Mouse (Mus musculus): ENCODE measurements around the gene Gna11. TPM values are rescaled to one million over a fixed set of nuclear protein-coding genes. Genes with fewer than 3 reads are reported as not detected.
A peak's percentile ranks its signal among the peaks of the same experiment; 100 is the strongest.

Gna11 gene
- polyA plus RNA-seq, 1 experiment from 2014 or later = 77.1 TPM

- Histone ChIP-seq H3K27me3 (no peaks in the 10 kb centered on the region), H3K9ac (replicated peaks) (0 out of 2 replicates have a peak overlapping the region, but pooled peaks have one; percentile 11), H3K36me3 (peaks cover 11% of the 10 kb centered on the region), H3K4me2 (replicated peaks) (peak overlapping the region; percentile 52), H3K4me1 (replicated peaks) (peaks cover 21% of the 10 kb centered on the region), H3K27ac (no peak overlapping the region), H3K4me3 (replicated peaks) (peak overlapping the region; percentile 82), H3K9me3 (no peaks in the 10 kb centered on the region)
- WGBS = 84% methylated on average over 17 of the region's 17 CpGs
- ATAC-seq = no peak
Observed at GRCm38 (mm10) chr10:81497401-81498270, 47.4 kb downstream of the Gna11 start.

- Histone ChIP-seq H3K9me3 (no peaks in the 10 kb centered on the region), H3K4me3 (replicated peaks) (peak overlapping the region; percentile 82), H3K27ac (peak overlapping the region; percentile 27), H3K4me2 (replicated peaks) (peak overlapping the region; percentile 52), H3K36me3 (peaks cover 18% of the 10 kb centered on the region), H3K27me3 (no peaks in the 10 kb centered on the region), H3K4me1 (replicated peaks) (peaks cover 21% of the 10 kb centered on the region), H3K9ac (replicated peaks) (peak overlapping the region; percentile 45)
- WGBS = 39% methylated on average over 4 of the region's 4 CpGs
- ATAC-seq = no peak
Observed at GRCm38 (mm10) chr10:81496969-81497368, 48.0 kb downstream of the Gna11 start.

- H3K4me2 ChIP-seq (replicated peaks) = peak within 1 kb of the TSS; percentile 99
Observed at GRCm38 (mm10) chr10:81496264-81496901, 48.6 kb downstream of the Gna11 start, which contains the start of gene Ncln. Gene Ncln, minus strand, starts transcription at chr10:81496392.

GRCm38 (mm10) chr10:81495616-81496263 lies 49.2 kb downstream of the Gna11 start:
- Histone ChIP-seq H3K36me3 (peaks cover 30% of the 10 kb centered on the region), H3K4me1 (replicated peaks) (peaks cover 21% of the 10 kb centered on the region)
- WGBS = 2% methylated on average over 41 of the region's 41 CpGs

More at GRCm38 (mm10) chr10:81496264-81496901, 48.6 kb downstream of the Gna11 start, which contains the start of gene Ncln:
- peak within 1 kb of the TSS; percentile 82 for H3K4me3 ChIP-seq (replicated peaks)
- H3K9me3 ChIP-seq = no peaks in the 10 kb centered on the region
- no peaks in the 10 kb centered on the region for H3K27me3 ChIP-seq
- peak; percentile 98 for ATAC-seq
- H3K36me3 ChIP-seq = peaks cover 24% of the 10 kb centered on the region
- peak within 1 kb of the TSS; percentile 64 for H3K27ac ChIP-seq
- peaks cover 21% of the 10 kb centered on the region for H3K4me1 ChIP-seq (replicated peaks)
- under 1% methylated on average over 45 of the region's 45 CpGs for WGBS
- H3K9ac ChIP-seq (replicated peaks) = peak within 1 kb of the TSS; percentile 85

GRCm38 (mm10) chr10:81495151-81495550 lies 49.8 kb downstream of the Gna11 start:
- H3K9me3 ChIP-seq = no peaks in the 10 kb centered on the region
- 77% methylated on average over 6 of the region's 6 CpGs for WGBS
- peaks cover 36% of the 10 kb centered on the region for H3K36me3 ChIP-seq
- H3K27me3 ChIP-seq = no peaks in the 10 kb centered on the region
- H3K4me2 ChIP-seq (replicated peaks) = peak overlapping the region; percentile 99
- H3K9ac ChIP-seq (replicated peaks) = peak overlapping the region; percentile 85
- no peak overlapping the region for H3K27ac ChIP-seq
- H3K4me3 ChIP-seq (replicated peaks) = peak overlapping the region; percentile 82
- peaks cover 21% of the 10 kb centered on the region for H3K4me1 ChIP-seq (replicated peaks)
- no peak for ATAC-seq

More at GRCm38 (mm10) chr10:81495616-81496263, 49.2 kb downstream of the Gna11 start:
- peak overlapping the region; percentile 85 for H3K9ac ChIP-seq (replicated peaks)
- no peaks in the 10 kb centered on the region for H3K9me3 ChIP-seq
- peak overlapping the region; percentile 99 for H3K4me2 ChIP-seq (replicated peaks)
- peak overlapping the region; percentile 64 for H3K27ac ChIP-seq
- no peaks in the 10 kb centered on the region for H3K27me3 ChIP-seq
- peak; percentile 60 for ATAC-seq
- H3K4me3 ChIP-seq (replicated peaks) = peak overlapping the region; percentile 82

- no peak for ATAC-seq
- WGBS = 91% methylated on average over 11 of the region's 11 CpGs
- H3K9me3 ChIP-seq = no peaks in the 10 kb centered on the region
- peaks cover 21% of the 10 kb centered on the region for H3K4me1 ChIP-seq (replicated peaks)
- H3K4me3 ChIP-seq (replicated peaks) = no peak overlapping the region
- H3K4me2 ChIP-seq (replicated peaks) = peak overlapping the region; percentile 99
- H3K27ac ChIP-seq = no peak overlapping the region
- H3K9ac ChIP-seq (replicated peaks) = peak overlapping the region; percentile 85; the same call in 1 of the 2 replicates
- no peaks in the 10 kb centered on the region for H3K27me3 ChIP-seq
- H3K36me3 ChIP-seq = peaks cover 43% of the 10 kb centered on the region
Observed at GRCm38 (mm10) chr10:81494260-81495041, 50.5 kb downstream of the Gna11 start.

- no peak for ATAC-seq
- Histone ChIP-seq H3K27me3 (no peaks in the 10 kb centered on the region), H3K4me1 (replicated peaks) (peaks cover 21% of the 10 kb centered on the region), H3K9ac (replicated peaks) (no peak overlapping the region), H3K4me3 (replicated peaks) (no peak overlapping the region), H3K9me3 (no peaks in the 10 kb centered on the region), H3K4me2 (replicated peaks) (no peak overlapping the region), H3K36me3 (peaks cover 49% of the 10 kb centered on the region), H3K27ac (no peak overlapping the region)
- WGBS = 84% methylated on average over 8 of the region's 8 CpGs
Observed at GRCm38 (mm10) chr10:81493601-81494220, 51.3 kb downstream of the Gna11 start.

- Histone ChIP-seq H3K4me1 (replicated peaks) (peaks cover 21% of the 10 kb centered on the region), H3K4me3 (replicated peaks) (no peak overlapping the region), H3K9ac (replicated peaks) (no peak overlapping the region), H3K27me3 (no peaks in the 10 kb centered on the region), H3K9me3 (no peaks in the 10 kb centered on the region), H3K4me2 (replicated peaks) (no peak overlapping the region), H3K27ac (no peak overlapping the region), H3K36me3 (peaks cover 59% of the 10 kb centered on the region)
- no peak for ATAC-seq
- 94% methylated on average over 11 of the region's 11 CpGs for WGBS
Observed at GRCm38 (mm10) chr10:81492606-81493240, 52.3 kb downstream of the Gna11 start.

- Histone ChIP-seq H3K9ac (replicated peaks) (no peak overlapping the region), H3K4me1 (replicated peaks) (peaks cover 16% of the 10 kb centered on the region), H3K27me3 (no peaks in the 10 kb centered on the region), H3K4me3 (replicated peaks) (no peak overlapping the region), H3K9me3 (no peaks in the 10 kb centered on the region), H3K36me3 (peaks cover 76% of the 10 kb centered on the region), H3K27ac (no peak overlapping the region), H3K4me2 (replicated peaks) (no peak overlapping the region)
- no peak for ATAC-seq
- WGBS = 91% methylated on average over 9 of the region's 9 CpGs
Observed at GRCm38 (mm10) chr10:81491018-81491417, 54.0 kb downstream of the Gna11 start.

GRCm38 (mm10) chr10:81489941-81490340 lies 55.0 kb downstream of the Gna11 start:
- no peak for ATAC-seq
- Histone ChIP-seq H3K27ac (no peak overlapping the region), H3K4me1 (replicated peaks) (peaks cover 15% of the 10 kb centered on the region), H3K9me3 (no peaks in the 10 kb centered on the region), H3K27me3 (no peaks in the 10 kb centered on the region), H3K9ac (replicated peaks) (no peak overlapping the region), H3K4me3 (replicated peaks) (no peak overlapping the region), H3K4me2 (replicated peaks) (no peak overlapping the region), H3K36me3 (peaks cover 80% of the 10 kb centered on the region)
- 85% methylated on average over 14 of the region's 14 CpGs for WGBS
